Mouse (Mus musculus) lung, postnatal 4 days (tissue): Measurements from ENCODE around the gene Krt18.
"Not testable (repeated sequence)": the region's sequence is repeated elsewhere in the genome, so short reads cannot be mapped to it uniquely, and the experiment has no call there.

Experiments
- DNase-seq, 2 experiments: peaks; one replicate each; pipeline ENCODE4 v3.0.0; 2021

The Krt18 gene

DNA sequence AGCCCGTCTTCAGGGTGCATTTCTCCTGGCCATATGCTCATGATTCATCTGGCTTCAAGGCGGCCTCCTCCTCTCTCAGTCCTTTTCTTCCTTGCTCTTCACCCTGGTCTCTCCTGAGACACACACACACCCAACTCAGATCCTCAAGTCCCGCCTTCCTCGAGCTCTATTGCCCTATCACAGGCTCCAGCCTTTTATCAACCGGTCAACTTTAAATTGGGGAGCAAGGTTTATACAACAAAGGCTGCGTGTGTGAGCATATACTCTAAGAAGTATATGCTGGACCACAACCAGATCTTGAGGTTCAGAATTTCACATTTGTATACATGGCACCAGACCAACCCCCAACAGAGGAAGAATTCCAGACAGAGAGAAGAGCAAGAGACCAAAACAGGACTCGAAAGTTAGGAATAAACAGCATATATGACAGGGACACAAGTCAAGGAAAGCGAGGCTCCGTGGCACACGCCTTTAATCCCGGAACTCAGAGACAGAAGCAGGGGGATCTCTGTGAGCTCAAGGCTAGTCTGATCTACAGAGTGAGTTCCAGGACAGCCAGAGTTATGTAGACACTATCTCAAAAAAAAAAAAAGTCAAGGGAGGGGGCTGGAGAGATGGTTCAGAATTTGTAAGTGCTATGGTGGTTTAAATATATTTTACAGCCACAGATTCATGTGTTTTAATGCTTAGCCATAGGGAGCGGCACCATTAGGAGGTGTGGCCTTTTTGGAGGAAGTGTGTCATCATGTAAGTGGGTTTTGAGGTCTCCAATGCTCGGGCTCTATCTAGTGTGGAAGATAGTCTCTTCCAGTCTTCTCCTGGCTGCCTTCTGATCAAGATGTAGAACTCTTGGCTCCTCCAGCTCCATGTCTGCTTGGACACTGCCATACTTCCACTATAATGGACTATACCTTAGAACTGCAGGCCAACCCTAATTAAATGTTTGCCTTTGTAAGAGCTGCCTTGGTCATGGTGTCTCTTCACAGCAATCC is 42.8 kb downstream of the Krt18 start:
- no peak for DNase-seq

DNA sequence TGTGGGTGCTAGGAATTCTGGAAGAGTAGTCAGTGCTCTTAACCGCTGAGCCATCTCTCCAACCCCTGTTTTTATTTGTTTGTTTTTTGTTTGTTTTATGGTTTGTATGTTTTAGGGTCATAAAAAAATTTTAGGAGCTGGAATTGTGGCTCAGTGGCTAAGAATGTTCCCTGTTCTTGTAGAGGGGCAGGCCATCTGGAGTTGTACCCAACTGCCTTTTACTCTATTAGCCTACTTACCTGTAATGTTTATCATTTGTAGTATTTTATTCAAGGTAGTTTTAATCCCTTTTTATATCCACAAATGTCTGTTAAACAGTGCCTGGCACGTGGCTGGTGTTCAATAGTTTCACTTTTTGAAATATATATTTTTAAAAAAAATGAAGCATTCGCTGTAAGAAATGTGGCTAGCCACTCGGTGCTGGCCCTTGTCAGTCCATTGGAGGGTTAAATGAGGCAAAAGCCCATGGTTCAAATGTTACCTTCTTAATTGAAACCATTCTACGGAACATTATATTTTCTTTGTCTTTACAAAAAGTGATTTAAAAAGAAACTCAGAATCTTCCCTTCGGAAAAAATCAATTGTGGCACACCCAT is 45.1 kb downstream of the Krt18 start:
- DNase-seq: no peak

DNA sequence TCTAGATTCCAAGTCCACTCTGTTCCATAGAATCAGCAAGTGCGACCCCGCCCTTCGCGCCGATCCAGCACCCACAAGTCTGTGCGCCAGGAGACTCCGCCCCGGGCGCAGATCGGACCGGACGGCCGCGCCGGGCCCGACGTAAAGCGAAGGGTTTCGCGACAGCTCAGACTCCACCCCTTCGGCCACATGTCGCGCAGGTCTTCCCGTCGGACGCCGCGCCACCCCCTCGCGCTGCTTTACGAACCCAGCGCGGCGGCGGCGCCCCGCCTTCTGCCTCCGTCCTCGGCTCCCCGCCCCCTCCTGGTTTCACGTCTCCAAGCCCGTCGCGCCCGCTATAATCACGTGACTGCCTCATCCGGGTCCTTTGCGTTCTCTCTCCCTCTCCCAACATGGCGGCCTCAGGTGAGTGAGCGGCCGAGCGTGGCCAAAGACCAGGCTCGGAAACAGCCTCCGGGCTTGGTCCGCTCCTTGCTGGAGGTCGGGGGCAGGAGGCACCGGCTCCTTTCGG is 45.6 kb downstream of the Krt18 start, which contains the start of gene Eif4b:
Gene Eif4b (plus strand): TSS at position 215 of the 511 bp plus-strand sequence.
- peak; percentile 99 to 100 for DNase-seq

DNA sequence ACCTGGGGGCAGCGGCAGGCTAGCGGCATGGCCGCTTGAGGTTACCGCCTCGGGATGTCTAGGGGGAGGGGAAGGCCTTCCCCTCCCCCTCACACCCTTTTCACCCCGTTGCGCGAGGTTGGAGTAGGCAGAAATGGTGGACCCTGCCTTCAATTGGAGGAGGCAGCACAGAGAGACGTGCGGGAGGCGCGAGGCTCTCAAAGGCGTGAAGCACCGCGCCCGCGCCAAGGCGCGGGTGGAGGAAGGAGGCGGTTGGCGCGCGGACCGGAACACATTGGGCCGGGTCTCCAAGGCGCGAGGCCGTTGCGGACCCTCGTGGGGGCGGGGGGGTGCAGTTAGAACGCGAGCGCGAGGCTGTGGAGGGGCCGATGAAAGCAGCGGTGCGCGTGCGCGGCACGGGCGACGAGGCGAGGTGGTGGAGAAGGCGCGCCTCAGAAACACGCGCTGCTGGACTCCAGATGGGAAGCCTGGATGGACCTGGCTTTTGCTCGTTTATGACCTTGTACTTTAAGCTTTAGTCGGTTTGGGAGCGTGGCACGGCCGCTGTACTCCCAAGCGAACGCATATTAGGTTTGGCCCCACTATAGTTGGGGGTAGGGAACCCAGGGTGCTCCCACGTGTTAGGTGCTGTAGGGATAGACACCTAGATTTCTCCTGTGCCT is 46.2 kb downstream of the Krt18 start:
- DNase-seq: peak; percentile 69 to 74

DNA sequence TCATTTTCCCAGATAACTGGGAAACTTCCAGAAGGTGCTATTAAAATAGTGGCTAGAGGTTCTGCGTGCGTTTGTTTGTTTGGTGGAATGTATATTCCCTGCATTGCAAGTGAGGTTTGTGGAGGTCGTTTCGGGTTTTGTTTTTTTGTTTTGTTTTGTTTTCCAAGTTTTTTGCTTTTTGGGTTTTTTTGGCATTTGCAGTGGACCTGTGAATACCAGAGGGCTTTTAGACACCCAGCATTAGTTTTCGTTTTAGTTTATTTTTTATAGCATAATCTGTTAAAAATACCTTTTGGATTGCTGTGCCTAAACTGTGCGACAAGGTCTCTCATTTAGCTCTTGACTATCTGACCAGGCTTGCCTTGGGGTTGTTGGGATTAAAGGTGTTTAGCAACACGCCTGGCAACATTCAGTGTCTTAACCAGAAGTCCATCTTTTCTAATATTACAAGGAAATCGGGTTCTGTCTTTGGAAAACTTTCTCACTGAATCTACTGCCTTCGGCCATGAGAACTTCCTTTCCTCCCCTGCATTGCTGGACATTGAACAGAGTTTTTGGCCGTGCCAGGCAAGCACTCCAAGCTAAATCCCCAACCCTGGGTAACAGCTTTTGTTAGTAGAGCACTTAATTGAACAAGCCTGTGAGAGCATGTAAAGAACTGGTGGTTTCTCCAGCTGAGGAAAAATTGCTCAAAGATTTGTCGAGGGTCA is 47.1 kb downstream of the Krt18 start:
- no peak for DNase-seq

DNA sequence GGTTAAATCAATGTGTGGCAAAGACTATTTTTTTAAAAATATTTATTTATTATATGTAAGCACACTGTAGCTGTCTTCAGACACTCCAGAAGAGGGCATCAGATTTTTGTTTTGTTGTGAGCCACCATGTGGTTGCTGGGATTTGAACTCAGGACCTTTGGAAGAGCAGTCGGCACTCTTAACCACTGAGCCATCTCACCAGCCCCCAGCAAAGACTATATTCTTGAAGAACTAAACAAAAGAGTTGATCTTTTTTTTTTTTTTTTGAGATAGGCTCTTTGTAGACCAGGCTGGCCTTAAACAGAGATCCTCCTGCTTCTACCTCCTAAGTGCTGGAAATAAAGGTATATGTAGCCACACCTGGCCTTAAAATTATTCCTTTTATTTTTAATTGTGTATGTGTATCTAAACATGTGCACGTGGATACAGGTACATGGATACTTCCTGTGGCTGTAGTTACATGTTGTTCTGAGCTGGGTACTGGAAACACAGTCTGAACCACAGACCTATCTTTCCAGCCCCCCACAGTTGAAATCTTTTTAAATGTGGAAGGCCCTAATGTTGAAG is 49.2 kb downstream of the Krt18 start:
- no peak for DNase-seq

DNA sequence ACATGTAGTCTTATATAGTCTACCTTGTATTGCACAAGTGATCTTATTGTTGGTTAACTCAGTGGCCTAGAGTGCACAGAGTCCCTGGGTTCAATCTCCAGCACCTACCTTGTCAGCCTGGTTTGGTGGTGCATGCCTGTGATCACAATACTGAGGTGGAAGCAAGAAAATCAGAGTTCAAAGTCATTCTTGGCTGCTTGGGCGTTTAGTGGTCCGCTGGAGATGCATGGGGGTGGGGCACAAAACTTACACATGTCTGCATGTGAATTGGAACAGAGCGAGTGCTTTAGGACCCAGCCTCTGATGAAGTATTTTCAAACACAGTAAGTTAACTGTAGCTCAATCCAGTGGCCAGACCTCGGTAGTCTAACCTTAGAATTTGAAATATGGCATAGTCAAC is 51.2 kb downstream of the Krt18 start:
- DNase-seq: no peak

DNA sequence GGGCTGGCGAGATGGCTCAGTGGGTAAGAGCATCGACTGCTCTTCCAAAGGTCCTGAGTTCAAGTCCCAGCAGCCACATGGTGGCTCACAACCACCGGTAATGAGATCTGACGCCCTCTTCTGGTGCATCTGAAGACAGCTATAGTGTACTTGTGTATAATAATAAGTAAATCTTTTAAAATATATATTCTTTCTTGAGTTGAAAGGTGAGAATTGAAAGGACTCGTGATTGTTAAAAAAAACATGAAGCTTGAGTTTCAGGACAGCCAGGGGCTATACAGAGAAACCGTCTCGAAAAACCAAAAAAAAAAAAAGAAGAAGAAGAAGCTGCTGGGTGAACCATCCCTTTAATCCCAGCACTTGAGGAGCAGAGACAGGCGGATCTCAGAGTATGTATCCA is 51.9 kb downstream of the Krt18 start:
- DNase-seq: not testable (repeated sequence)

DNA sequence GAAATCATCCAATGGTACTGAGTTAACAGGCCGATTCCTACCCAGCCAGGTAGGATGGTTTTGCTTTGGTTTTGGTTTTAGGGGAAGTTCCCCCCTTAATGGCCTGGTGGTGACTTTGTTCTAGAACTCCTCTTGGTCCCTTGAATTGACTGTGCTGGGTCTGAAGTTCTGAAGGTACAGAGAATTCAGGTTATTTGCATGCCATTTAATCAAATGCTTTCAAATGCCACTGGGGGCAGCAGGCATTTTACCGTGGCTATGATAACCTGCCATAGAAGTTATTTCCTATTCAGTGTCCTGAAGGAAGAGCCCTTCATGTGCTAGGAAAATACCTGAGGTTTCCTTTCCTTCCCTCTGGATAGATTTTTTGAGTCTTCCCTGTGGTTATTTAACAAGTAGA is 52.4 kb downstream of the Krt18 start:
- no peak for DNase-seq
